8 mouse cellular contexts compared by ENCODE assay signal in the genomic region with DNA sequence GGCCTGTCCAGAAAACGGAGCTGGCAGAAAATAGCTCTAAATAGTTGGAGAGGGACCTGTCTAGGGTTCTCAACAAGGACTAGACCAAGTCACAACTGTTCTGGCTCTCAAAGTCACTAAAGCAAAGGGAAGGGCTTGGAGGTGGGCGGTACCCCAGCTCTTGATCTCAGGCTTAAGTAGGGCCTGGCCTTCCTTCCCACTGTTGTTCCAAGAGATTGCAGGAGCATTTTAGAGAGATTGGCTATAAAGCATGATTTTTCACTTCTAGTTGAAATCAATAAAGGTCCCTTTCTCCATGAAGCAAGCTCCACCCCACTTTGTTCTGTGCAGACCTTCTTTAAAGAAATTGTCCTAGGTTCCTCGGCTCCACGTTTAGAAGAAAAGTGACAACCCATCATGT. TPM values are rescaled to one million over a fixed set of nuclear protein-coding genes. Genes with fewer than 3 reads are reported as not detected.
DNase-seq lines count a peak whose midpoint lies in the region; ATAC-seq and TF ChIP-seq lines count a peak whose summit lies in the region.

No protein-coding gene starts in this region.

- H3K4me1 ChIP-seq in cortical plate, adult 2 months (ENCODE audit: control insufficient read depth, insufficient read depth, low read length), result peaks cover 2% of the 10 kb centered on the region; the same call in 1 of the 2 replicates
- no peaks in the 10 kb centered on the region for H3K4me1 ChIP-seq in intestine, postnatal 0 days (replicated peaks; ENCODE audit: control insufficient read depth, insufficient read depth, low read length)
- peaks cover 11% of the 10 kb centered on the region for H3K4me1 ChIP-seq in neural tube, embryonic 15.5 days

- no peaks in the 10 kb centered on the region for H3K36me3 ChIP-seq in intestine, postnatal 0 days (ENCODE audit: control insufficient read depth, insufficient read depth)
- H3K36me3 ChIP-seq in neural tube, embryonic 15.5 days, result no peaks in the 10 kb centered on the region

- H3K4me2 ChIP-seq in intestine, postnatal 0 days (replicated peaks; ENCODE audit: low read depth), result peak overlapping the region; percentile 87
- H3K4me2 ChIP-seq in neural tube, embryonic 15.5 days, result peak overlapping the region; percentile 96

- peak overlapping the region; percentile 82 for H3K27ac ChIP-seq in left cerebral cortex, adult 2 months
- H3K27ac ChIP-seq in cortical plate, adult 2 months (ENCODE audit: insufficient read depth, low read length), result no peak overlapping the region
- no peak overlapping the region; the same call in 1 of the 2 replicates for H3K27ac ChIP-seq in intestine, postnatal 0 days (ENCODE audit: low read depth, low read length)
- peak overlapping the region; percentile 73 for H3K27ac ChIP-seq in neural tube, embryonic 15.5 days (replicated peaks)

- TF ChIP-seq POLR2A in cortical plate, adult 2 months (IDR thresholded peaks at IDR 0.05; ENCODE audit: extremely low read depth, insufficient read depth, low read length), result no peak

- peak overlapping the region; percentile 73; the same call in 1 of the 2 replicates for H3K9ac ChIP-seq in intestine, postnatal 0 days (ENCODE audit: low read depth, low read length)
- H3K9ac ChIP-seq in neural tube, embryonic 15.5 days (replicated peaks), result peak overlapping the region; percentile 44

- DNase-seq in left cerebral cortex, adult 2 months (ENCODE audit: extremely low spot score in 1 of 2, low spot score in 2 of 2), result no peak
- DNase-seq in left cerebral cortex, postnatal 25 days (ENCODE audit: low spot score in 2 of 2), result no peak
- DNase-seq in thymus, postnatal 0 days (ENCODE audit: low spot score), result no peak
- DNase-seq in embryo, embryonic 10 days (ENCODE audit: low spot score), result no peak
- no peak for DNase-seq in gastrocnemius, adult 18-20 months (ENCODE audit: low spot score)

- peak overlapping the region; percentile 93 for H3K4me3 ChIP-seq in left cerebral cortex, adult 2 months
- H3K4me3 ChIP-seq in cortical plate, adult 2 months (ENCODE audit: insufficient read depth, low read length), result peak overlapping the region; percentile 47; the same call in 1 of the 2 replicates
- H3K4me3 ChIP-seq in intestine, postnatal 0 days (ENCODE audit: low read depth, low read length), result peak overlapping the region; percentile 89
- peak overlapping the region; percentile 88 for H3K4me3 ChIP-seq in neural tube, embryonic 15.5 days (replicated peaks)

- H3K9me3 ChIP-seq in intestine, postnatal 0 days (ENCODE audit: control insufficient read depth), result no peaks in the 10 kb centered on the region
- H3K9me3 ChIP-seq in neural tube, embryonic 15.5 days (replicated peaks), result no peaks in the 10 kb centered on the region

- intact Hi-C loops in left cerebral cortex, adult 2 months (cut with DNase I), result no loop called here
- intact Hi-C loops in left cerebral cortex, postnatal 25 days (cut with DNase I), result no loop called here

- TF ChIP-seq CTCF in left cerebral cortex, adult 2 months (IDR thresholded peaks at IDR 0.05), result no peak
- TF ChIP-seq CTCF in cortical plate, adult 2 months (IDR thresholded peaks at IDR 0.05; ENCODE audit: extremely low read depth, insufficient read depth, low read length), result no peak
- no peak for TF ChIP-seq CTCF in intestine, postnatal 0 days (IDR thresholded peaks at IDR 0.05; ENCODE audit: low read depth)

- H3K27me3 ChIP-seq in intestine, postnatal 0 days (replicated peaks; ENCODE audit: control insufficient read depth, insufficient read depth, low read length), result no peaks in the 10 kb centered on the region
- no peaks in the 10 kb centered on the region for H3K27me3 ChIP-seq in neural tube, embryonic 15.5 days (replicated peaks)

- ATAC-seq in intestine, postnatal 0 days, result no peak
- ATAC-seq in neural tube, embryonic 15.5 days (ENCODE audit: low FRiP score), result no peak

- WGBS in intestine, postnatal 0 days, result 46% methylated on average over 4 of the region's 4 CpGs
- 59% methylated on average over 4 of the region's 4 CpGs for WGBS in neural tube, embryonic 15.5 days

RNA-seq across cellular contexts. Expression of a gene that starts 0.7 kb away (rescaled TPM):
- total RNA-seq in left cerebral cortex, adult 2 months (2021), result 1 to 10 TPM; 4.3 TPM
- 1 to 10 TPM; 3.0 to 3.3 TPM for total RNA-seq in left cerebral cortex, postnatal 25 days (2021)
- polyA plus RNA-seq in cortical plate, adult 2 months (2012; rRNA removed), result 10.3 and 10.6 TPM in 2 replicates
- 12.4 and 12.6 TPM in 2 replicates for polyA plus RNA-seq in intestine, postnatal 0 days (2015; fragmentation: Nextera tagmentation; extraction: Ambion mirVana)
- 17.5 and 26.7 TPM in 2 replicates for polyA plus RNA-seq in neural tube, embryonic 15.5 days (2015; fragmentation: Nextera tagmentation; extraction: Ambion mirVana)
- 35.9 and 40.1 TPM in 2 replicates for polyA plus RNA-seq in thymus, postnatal 0 days (2015; fragmentation: Nextera tagmentation; extraction: Ambion mirVana)
- under 1 TPM; 0.32 to 0.57 TPM for total RNA-seq in gastrocnemius, adult 18-20 months (2021)

RNA-seq across cellular contexts. Expression of a gene that starts 2.9 kb away (rescaled TPM):
- under 1 TPM; 0.23 to 0.32 TPM for total RNA-seq in left cerebral cortex, adult 2 months (2021)
- not detected for total RNA-seq in left cerebral cortex, postnatal 25 days (2021)
- polyA plus RNA-seq in cortical plate, adult 2 months (2012; rRNA removed), result 0.21 TPM in 2 replicates
- 0.05 TPM in 1 of 2 replicates, not detected in the other for polyA plus RNA-seq in intestine, postnatal 0 days (2015; fragmentation: Nextera tagmentation; extraction: Ambion mirVana)
- 0.23 and 0.27 TPM in 2 replicates for polyA plus RNA-seq in neural tube, embryonic 15.5 days (2015; fragmentation: Nextera tagmentation; extraction: Ambion mirVana)
- polyA plus RNA-seq in thymus, postnatal 0 days (2015; fragmentation: Nextera tagmentation; extraction: Ambion mirVana), result 0.26 and 0.77 TPM in 2 replicates
- not detected for total RNA-seq in gastrocnemius, adult 18-20 months (2021)

RNA-seq across cellular contexts. Expression of a gene that starts 15.2 kb away (rescaled TPM):
- total RNA-seq in left cerebral cortex, adult 2 months (2021), result 10 to 100 TPM; 50.9 to 56.0 TPM
- 10 to 100 TPM; 52.8 to 58.2 TPM for total RNA-seq in left cerebral cortex, postnatal 25 days (2021)
- 61.8 and 65.7 TPM in 2 replicates for polyA plus RNA-seq in cortical plate, adult 2 months (2012; rRNA removed)
- 15.0 and 15.9 TPM in 2 replicates for polyA plus RNA-seq in intestine, postnatal 0 days (2015; fragmentation: Nextera tagmentation; extraction: Ambion mirVana)
- polyA plus RNA-seq in neural tube, embryonic 15.5 days (2015; fragmentation: Nextera tagmentation; extraction: Ambion mirVana), result 53.0 and 60.0 TPM in 2 replicates
- 6.1 and 7.6 TPM in 2 replicates for polyA plus RNA-seq in thymus, postnatal 0 days (2015; fragmentation: Nextera tagmentation; extraction: Ambion mirVana)
- 1 to 10 TPM; 2.3 to 2.8 TPM for total RNA-seq in gastrocnemius, adult 18-20 months (2021)

RNA-seq across cellular contexts. Expression of a gene that starts 20.2 kb away (rescaled TPM):
- total RNA-seq in left cerebral cortex, adult 2 months (2021), result under 1 TPM; 0.68 TPM
- under 1 TPM; 0.60 to 0.71 TPM for total RNA-seq in left cerebral cortex, postnatal 25 days (2021)
- 0.85 and 0.96 TPM in 2 replicates for polyA plus RNA-seq in cortical plate, adult 2 months (2012; rRNA removed)
- 2.7 and 2.8 TPM in 2 replicates for polyA plus RNA-seq in intestine, postnatal 0 days (2015; fragmentation: Nextera tagmentation; extraction: Ambion mirVana)
- 1.3 and 6.9 TPM in 2 replicates for polyA plus RNA-seq in neural tube, embryonic 15.5 days (2015; fragmentation: Nextera tagmentation; extraction: Ambion mirVana)
- polyA plus RNA-seq in thymus, postnatal 0 days (2015; fragmentation: Nextera tagmentation; extraction: Ambion mirVana), result 7.2 and 7.3 TPM in 2 replicates
- not detected for total RNA-seq in gastrocnemius, adult 18-20 months (2021)

RNA-seq across cellular contexts. Expression of a gene that starts 41.7 kb away (rescaled TPM):
- under 1 TPM in 1 of 2 experiments, not detected in 1; 0.23 TPM for total RNA-seq in left cerebral cortex, adult 2 months (2021)
- under 1 TPM in 1 of 2 experiments, not detected in 1; 0.25 TPM for total RNA-seq in left cerebral cortex, postnatal 25 days (2021)
- polyA plus RNA-seq in cortical plate, adult 2 months (2012; rRNA removed), result 0.13 and 0.21 TPM in 2 replicates
- 0.23 and 0.34 TPM in 2 replicates for polyA plus RNA-seq in intestine, postnatal 0 days (2015; fragmentation: Nextera tagmentation; extraction: Ambion mirVana)
- 1.1 TPM in 2 replicates for polyA plus RNA-seq in neural tube, embryonic 15.5 days (2015; fragmentation: Nextera tagmentation; extraction: Ambion mirVana)
- 0.57 and 1.3 TPM in 2 replicates for polyA plus RNA-seq in thymus, postnatal 0 days (2015; fragmentation: Nextera tagmentation; extraction: Ambion mirVana)
- under 1 TPM in 1 of 2 experiments, not detected in 1; 0.21 TPM for total RNA-seq in gastrocnemius, adult 18-20 months (2021)

Comparison
In these comparisons a context has a peak if more than half of its experiments do, and no peak if none do; other contexts are left out.
1. H3K27ac ChIP-seq: peak in left cerebral cortex, adult 2 months (single experiment) and neural tube, embryonic 15.5 days (single experiment); none in cortical plate, adult 2 months (single experiment) and intestine, postnatal 0 days (single experiment).
2. Peak in every context shown above with its lines, with median percentiles within 50 percentile points of each other: H3K4me3 ChIP-seq.